Mouse (Mus musculus): ENCODE data around the gene Ccdc58. TPM values are rescaled to one million over a fixed set of nuclear protein-coding genes. Genes with fewer than 3 reads are reported as not detected.
"Not testable (repeated sequence)": the region's sequence is repeated elsewhere in the genome, so short reads cannot be mapped to it uniquely, and the experiment has no call there.

Gene Ccdc58
- polyA plus RNA-seq, 1 experiment from 2014 or later, result 78.1 TPM

DNA sequence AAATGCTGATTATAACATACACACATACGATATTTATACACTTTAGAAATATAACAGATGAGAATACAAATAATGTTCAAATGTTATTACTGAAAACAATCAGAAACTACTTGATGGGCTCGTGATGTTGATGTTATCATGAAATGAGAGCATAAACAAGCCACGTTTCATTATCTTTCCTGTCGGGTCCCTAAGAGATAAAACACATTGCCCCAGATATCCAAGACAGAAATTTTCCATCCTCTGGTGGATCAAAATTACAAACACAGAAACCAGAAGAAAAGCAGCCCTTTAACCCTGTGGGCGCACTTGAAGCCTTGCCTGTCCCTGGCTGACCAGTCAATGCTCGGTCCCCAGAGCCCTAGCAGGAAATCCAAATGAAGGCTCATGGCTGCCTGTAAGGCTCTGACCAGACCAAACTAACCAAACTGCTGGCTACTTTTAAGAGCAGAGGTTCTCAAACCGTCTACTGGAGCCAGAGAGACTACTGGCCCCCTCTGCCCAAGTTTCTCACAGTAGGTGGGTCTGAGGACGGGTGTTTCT lies 13.5 kb upstream of the Ccdc58 start:
- Histone ChIP-seq H3K36me3 (no peaks in the 10 kb centered on the region), H3K4me2 (no peak overlapping the region), H3K4me3 (no peak overlapping the region), H3K27me3 (no peaks in the 10 kb centered on the region), H3K9ac (no peak overlapping the region), H3K4me1 (no peaks in the 10 kb centered on the region; the same call in 1 of the 2 replicates), H3K9me3 (no peaks in the 10 kb centered on the region), H3K27ac (no peak overlapping the region)
- no peak for ATAC-seq (ENCODE audit: borderline replicate concordance, extremely low read depth, low FRiP score, low TSS enrichment)
- 53% methylated on average over 8 of the region's 8 CpGs for WGBS

DNA sequence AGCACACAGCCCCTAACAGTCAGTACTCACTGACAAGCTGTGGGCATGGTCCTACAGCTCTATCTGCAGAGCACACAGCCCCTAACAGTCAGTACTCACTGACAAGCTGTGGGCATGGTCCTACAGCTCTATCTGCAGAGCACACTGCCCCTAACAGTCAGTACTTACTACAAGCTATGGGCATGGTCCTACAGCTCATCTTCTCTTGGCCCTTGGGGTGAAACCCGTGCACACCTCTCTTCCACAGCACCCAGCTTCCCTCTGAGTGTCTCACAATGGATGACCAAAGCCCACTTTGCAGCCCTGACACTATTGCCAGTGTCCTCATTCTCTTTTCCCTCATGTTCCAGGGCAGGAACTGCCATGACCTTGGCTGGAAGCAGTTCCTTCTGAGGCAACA lies 9.0 kb upstream of the Ccdc58 start:
- H3K4me2 ChIP-seq; H3K4me1 ChIP-seq; H3K4me3 ChIP-seq; H3K9me3 ChIP-seq; H3K36me3 ChIP-seq; H3K27me3 ChIP-seq; H3K27ac ChIP-seq; ATAC-seq (ENCODE audit: borderline replicate concordance, extremely low read depth, low FRiP score, low TSS enrichment); H3K9ac ChIP-seq: not testable (repeated sequence)
- 73% methylated on average over 1 of the region's 1 CpGs for WGBS

DNA sequence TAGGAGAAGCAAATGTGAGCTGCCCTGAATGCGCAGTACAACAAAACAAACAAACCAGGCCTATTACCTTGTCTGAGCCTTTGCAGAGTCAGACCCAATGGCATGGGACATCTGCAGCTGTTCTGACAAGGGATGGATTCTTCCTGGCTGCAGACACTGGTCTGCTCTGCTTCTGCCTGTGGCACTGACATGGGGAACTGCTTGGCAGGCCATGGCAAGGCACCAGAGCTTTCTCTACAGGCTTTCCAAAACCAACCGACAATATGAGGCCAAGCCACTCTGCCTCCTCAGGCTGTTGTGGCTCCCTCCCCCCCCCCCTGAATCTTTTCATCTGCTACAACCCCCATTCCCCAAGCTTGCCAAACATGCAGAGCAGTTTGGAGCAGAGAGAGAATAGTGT lies 8.2 kb upstream of the Ccdc58 start:
- H3K36me3 ChIP-seq, result no peaks in the 10 kb centered on the region
- no peak for ATAC-seq (ENCODE audit: borderline replicate concordance, extremely low read depth, low FRiP score, low TSS enrichment)
- no peaks in the 10 kb centered on the region for H3K9me3 ChIP-seq
- H3K4me2 ChIP-seq, result no peak overlapping the region
- no peak overlapping the region for H3K9ac ChIP-seq
- no peak overlapping the region for H3K27ac ChIP-seq
- no peak overlapping the region for H3K4me3 ChIP-seq
- 54% methylated on average over 2 of the region's 2 CpGs for WGBS
- peaks cover 3% of the 10 kb centered on the region; the same call in 1 of the 2 replicates for H3K4me1 ChIP-seq
- H3K27me3 ChIP-seq, result no peaks in the 10 kb centered on the region

DNA sequence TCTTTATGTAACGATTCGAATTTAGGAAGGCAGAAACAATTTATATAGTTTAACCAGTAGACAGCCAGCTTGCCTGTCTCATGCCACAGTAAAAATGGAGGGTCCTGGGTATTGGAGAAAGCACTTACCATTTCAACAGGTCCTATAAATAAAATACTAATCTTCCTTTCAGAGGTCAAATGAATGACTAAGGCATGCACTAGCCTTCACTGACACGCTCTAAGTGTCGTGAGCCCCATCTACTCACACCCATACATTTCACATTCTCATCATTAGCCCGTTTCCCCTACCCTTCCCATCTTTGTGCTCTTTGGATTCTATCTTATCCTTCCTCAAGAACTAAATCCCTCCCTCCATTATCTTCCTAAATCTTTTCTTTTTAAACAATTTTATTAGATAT lies 6.6 kb upstream of the Ccdc58 start:
- Histone ChIP-seq H3K4me2 (no peak overlapping the region), H3K4me3 (no peak overlapping the region), H3K36me3 (no peaks in the 10 kb centered on the region), H3K9ac (no peak overlapping the region), H3K27me3 (no peaks in the 10 kb centered on the region), H3K27ac (no peak overlapping the region), H3K9me3 (no peaks in the 10 kb centered on the region), H3K4me1 (peaks cover 17% of the 10 kb centered on the region)
- 70% methylated on average over 5 of the region's 5 CpGs for WGBS
- no peak for ATAC-seq (ENCODE audit: borderline replicate concordance, extremely low read depth, low FRiP score, low TSS enrichment)

DNA sequence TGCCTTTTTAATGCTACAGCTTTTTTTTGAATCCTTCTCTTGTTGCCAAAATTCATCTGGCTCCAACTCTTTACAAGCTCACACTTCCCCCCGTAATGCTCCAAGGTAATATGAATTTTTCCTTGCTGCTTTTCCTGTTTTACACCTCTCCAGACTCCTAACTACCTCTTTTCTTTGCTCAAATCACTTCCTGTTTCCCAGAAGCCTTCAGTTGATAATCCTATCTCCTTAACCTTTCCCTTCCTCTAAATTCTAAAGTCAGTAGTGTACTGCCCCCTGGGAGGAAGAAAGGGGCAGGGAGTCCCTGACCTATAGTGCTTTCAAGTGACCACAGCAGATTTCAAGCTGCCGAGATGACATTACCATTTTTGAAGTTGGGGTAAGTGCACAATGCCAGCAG lies 3.8 kb upstream of the Ccdc58 start:
- Histone ChIP-seq H3K4me3 (no peak overlapping the region), H3K9ac (no peak overlapping the region), H3K4me2 (no peak overlapping the region), H3K27me3 (no peaks in the 10 kb centered on the region), H3K36me3 (no peaks in the 10 kb centered on the region), H3K27ac (no peak overlapping the region), H3K9me3 (no peaks in the 10 kb centered on the region), H3K4me1 (peaks cover 23% of the 10 kb centered on the region)
- no peak for ATAC-seq (ENCODE audit: borderline replicate concordance, extremely low read depth, low FRiP score, low TSS enrichment)
- 59% methylated on average over 2 of the region's 2 CpGs for WGBS

DNA sequence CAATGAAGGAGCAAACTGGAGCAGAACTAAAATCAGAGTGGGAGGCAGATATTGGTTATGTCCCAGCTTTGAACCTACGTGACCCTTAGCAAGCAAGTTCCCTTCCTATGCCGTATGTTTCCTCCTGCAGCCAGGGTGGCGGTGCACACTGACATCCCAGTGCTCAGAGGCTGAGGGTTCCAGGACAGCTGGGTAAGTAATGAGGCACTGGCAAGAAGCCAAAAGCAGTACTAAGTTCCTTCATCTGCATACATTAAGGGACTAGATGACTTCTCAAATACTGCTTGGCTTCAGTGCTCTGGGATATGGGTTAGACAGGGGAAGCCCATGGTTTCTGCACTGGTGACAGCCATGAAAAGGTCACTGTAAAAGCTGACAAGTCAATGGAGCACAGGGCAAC lies 3.1 kb upstream of the Ccdc58 start:
- Histone ChIP-seq H3K4me1 (peaks cover 25% of the 10 kb centered on the region), H3K27me3 (no peaks in the 10 kb centered on the region), H3K4me2 (no peak overlapping the region), H3K9ac (no peak overlapping the region), H3K27ac (no peak overlapping the region), H3K4me3 (no peak overlapping the region), H3K9me3 (no peaks in the 10 kb centered on the region), H3K36me3 (no peaks in the 10 kb centered on the region)
- 66% methylated on average over 3 of the region's 3 CpGs for WGBS
- ATAC-seq (ENCODE audit: borderline replicate concordance, extremely low read depth, low FRiP score, low TSS enrichment), result no peak

DNA sequence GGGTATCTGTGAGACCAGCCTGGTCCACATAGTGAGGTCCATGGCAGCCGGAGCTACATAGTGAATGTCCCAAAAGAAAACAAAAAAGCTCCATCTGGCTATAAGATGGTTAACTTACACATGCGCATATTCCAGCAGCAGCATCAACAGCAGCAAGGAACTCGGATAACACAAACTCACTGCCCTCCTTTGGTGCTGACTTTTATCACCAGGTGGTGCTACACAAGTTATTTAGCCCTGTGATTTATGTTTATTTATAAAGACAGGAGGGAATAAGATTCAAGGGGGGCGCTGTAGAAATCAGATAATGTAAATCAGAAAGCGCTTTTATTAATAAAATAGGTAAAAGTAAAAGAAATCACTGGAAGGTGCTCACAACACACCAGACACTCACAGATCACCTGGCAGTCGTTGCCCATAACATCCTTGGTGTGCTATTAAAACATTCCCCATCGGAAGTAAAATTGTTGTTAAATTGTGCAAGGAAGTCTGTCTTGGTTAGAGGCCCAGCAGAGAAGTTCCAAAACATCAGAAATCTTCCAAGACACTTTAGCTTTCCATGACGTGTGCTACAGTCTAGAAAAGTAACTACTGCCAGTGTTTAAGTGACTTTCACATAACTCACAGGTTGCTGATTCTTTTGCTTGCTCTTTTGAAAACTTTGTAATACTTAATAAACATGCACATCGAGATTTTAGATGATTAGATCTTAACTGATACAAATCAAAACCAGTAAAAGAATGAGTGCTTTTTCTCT lies 1.5 kb upstream of the Ccdc58 start:
- no peaks in the 10 kb centered on the region for H3K36me3 ChIP-seq
- H3K9me3 ChIP-seq, result no peaks in the 10 kb centered on the region
- H3K4me3 ChIP-seq, result peak overlapping the region; percentile 91
- no peaks in the 10 kb centered on the region for H3K27me3 ChIP-seq
- ATAC-seq (ENCODE audit: borderline replicate concordance, extremely low read depth, low FRiP score, low TSS enrichment), result no peak
- H3K27ac ChIP-seq, result no peak overlapping the region
- peaks cover 25% of the 10 kb centered on the region for H3K4me1 ChIP-seq
- WGBS, result 23% methylated on average over 9 of the region's 9 CpGs
- peak overlapping the region; percentile 89; the same call in 1 of the 2 replicates for H3K9ac ChIP-seq
- H3K4me2 ChIP-seq, result peak overlapping the region; percentile 68

DNA sequence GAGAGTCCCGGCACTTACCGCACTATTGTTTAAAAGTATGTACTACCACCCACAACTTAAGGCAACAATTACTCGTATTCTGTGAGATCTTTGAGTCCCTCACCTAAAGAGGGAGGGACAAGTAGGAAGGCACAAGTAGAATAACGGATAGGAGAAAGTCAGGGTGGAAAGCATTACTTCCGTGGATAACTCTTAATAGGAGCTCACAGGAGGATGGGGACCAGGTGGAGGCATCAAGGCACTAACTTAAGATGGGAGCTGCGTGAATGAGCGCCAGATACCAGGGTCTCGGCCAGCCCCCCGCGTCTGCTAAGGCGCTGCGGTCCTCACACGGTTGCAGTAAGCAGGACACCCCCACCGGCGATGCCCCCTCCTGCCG lies 425 bp upstream of the Ccdc58 start:
- Histone ChIP-seq H3K4me3 (peak overlapping the region; percentile 91), H3K9ac (peak overlapping the region; percentile 89), H3K4me1 (peaks cover 25% of the 10 kb centered on the region), H3K9me3 (no peaks in the 10 kb centered on the region), H3K27ac (peak overlapping the region; percentile 99), H3K36me3 (no peaks in the 10 kb centered on the region), H3K4me2 (peak overlapping the region; percentile 68), H3K27me3 (no peaks in the 10 kb centered on the region)
- under 1% methylated on average over 16 of the region's 16 CpGs for WGBS
- no peak for ATAC-seq (ENCODE audit: borderline replicate concordance, extremely low read depth, low FRiP score, low TSS enrichment)

DNA sequence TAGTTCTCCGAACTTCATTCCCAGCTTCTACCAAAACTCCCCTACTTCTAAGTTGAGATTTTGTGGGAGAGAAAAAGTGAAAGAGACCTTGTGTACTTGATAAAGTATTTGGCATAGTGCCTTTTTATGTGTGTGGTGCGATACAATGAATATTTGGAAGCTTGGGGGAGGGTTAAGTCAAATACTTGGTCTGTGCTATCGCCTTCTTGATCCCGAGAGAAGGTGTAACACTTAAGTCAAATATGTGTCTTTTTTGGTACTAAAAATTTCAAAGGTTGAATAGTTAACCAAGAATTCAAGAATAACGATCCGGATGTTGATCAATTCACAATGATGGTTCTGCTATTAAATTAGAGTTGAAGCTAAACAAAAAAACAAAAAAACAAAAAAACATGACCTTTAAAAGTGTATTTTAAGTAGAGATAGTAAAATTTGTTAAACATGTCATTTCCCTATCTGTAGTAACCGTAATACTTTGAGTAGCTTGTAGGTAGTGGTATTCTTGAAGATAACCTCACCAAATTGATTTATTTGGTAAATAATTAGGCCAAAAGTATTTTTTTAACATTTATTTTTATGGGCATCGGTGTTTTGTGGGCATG lies 1.0 kb downstream of the Ccdc58 start:
- no peak for ATAC-seq (ENCODE audit: borderline replicate concordance, extremely low read depth, low FRiP score, low TSS enrichment)
- 20% methylated on average over 8 of the region's 8 CpGs for WGBS
- peak overlapping the region; percentile 91 for H3K4me3 ChIP-seq

DNA sequence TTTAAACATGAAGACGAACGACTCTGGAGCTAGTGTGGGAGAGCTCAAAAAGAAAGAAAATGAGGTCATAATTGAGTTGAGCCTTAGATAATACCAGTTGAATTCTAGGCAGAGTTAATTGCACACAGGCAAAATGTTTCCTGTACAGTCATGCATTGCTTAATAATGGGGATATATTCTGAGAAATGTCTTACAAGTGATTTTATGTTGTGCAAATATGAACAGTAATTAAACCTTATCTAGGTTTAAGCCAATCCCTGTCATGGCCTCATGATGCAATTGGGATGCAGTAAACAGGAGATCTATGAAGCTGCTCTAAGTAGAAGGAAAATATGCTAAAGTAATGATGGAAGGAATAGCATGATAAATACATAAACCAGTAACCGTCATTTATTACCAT lies 3.3 kb downstream of the Ccdc58 start:
- Histone ChIP-seq H3K4me1 (peaks cover 10% of the 10 kb centered on the region), H3K27me3 (no peaks in the 10 kb centered on the region), H3K4me2 (no peak overlapping the region), H3K36me3 (no peaks in the 10 kb centered on the region), H3K4me3 (no peak overlapping the region), H3K9ac (no peak overlapping the region), H3K9me3 (no peaks in the 10 kb centered on the region), H3K27ac (no peak overlapping the region)
- no peak for ATAC-seq (ENCODE audit: borderline replicate concordance, extremely low read depth, low FRiP score, low TSS enrichment)
- WGBS, result 90% methylated on average over 3 of the region's 3 CpGs

More for the DNA sequence above, 1.0 kb downstream of the Ccdc58 start:
- Histone ChIP-seq H3K27ac (peak overlapping the region; percentile 99), H3K4me2 (peak overlapping the region; percentile 68), H3K9ac (peak overlapping the region; percentile 89), H3K9me3 (no peaks in the 10 kb centered on the region), H3K4me1 (peaks cover 25% of the 10 kb centered on the region), H3K36me3 (no peaks in the 10 kb centered on the region), H3K27me3 (no peaks in the 10 kb centered on the region)

DNA sequence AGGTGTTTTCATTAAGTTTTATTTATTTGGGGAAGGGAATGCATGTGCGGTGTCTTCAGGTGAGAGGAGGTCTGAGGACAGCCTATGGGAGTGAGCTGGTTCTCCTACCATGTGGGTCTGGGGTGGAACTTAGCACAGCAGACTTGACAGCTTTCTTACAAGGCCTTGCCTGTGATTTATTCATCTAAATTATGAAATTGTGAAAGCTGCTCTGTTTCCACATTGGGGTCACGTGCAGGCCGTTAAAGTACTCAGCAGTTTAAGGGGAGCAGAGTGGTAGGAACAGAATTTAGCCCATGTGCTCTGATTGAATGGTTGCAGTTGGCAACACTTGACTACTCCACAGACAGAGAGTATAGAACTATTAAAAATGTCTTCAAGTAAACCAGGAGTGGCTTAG lies 8.4 kb downstream of the Ccdc58 start:
- Histone ChIP-seq H3K36me3 (0 out of 2 replicates have a peak, but pooled peaks cover 1% of the 10 kb centered on the region), H3K9ac (no peak overlapping the region), H3K27ac (no peak overlapping the region), H3K4me2 (no peak overlapping the region), H3K4me1 (no peaks in the 10 kb centered on the region), H3K27me3 (no peaks in the 10 kb centered on the region), H3K4me3 (no peak overlapping the region), H3K9me3 (no peaks in the 10 kb centered on the region)
- WGBS, result 88% methylated on average over 3 of the region's 3 CpGs
- no peak for ATAC-seq (ENCODE audit: borderline replicate concordance, extremely low read depth, low FRiP score, low TSS enrichment)

DNA sequence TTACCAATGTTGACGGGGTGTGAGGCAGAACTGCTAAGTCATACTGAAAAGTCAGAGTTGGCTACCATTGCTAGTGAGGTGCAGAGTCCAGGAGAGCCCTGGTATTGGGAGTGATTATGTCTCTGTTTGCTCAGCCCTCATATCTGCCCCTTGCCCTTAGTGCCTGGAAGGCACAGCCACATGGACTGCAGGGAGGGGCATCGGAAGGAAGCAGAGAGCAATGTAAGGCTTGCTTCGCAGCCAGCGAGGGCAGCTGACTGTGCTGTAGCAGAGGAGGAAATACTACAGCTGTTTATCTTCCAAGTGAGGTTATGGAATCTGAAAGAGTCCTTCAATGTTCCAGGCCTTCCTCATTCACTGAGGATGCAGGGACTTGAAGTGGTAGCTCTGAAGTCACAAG lies 16.4 kb downstream of the Ccdc58 start:
- 72% methylated on average over 4 of the region's 4 CpGs for WGBS
- H3K27me3 ChIP-seq, result no peaks in the 10 kb centered on the region
- H3K9ac ChIP-seq, result no peak overlapping the region
- H3K27ac ChIP-seq, result no peak overlapping the region
- peaks cover 28% of the 10 kb centered on the region; the same call in 1 of the 2 replicates for H3K36me3 ChIP-seq
- H3K4me1 ChIP-seq, result no peaks in the 10 kb centered on the region
- ATAC-seq (ENCODE audit: borderline replicate concordance, extremely low read depth, low FRiP score, low TSS enrichment), result 0 out of 2 replicates have a peak, but pooled peaks have one; percentile 19
- no peaks in the 10 kb centered on the region for H3K9me3 ChIP-seq
- no peak overlapping the region for H3K4me2 ChIP-seq
- H3K4me3 ChIP-seq, result no peak overlapping the region
